Mouse (Mus musculus) left cerebral cortex, postnatal 25 days (tissue): Measurements from ENCODE around the gene Mid1. TPM values are rescaled to one million over a fixed set of nuclear protein-coding genes. Genes with fewer than 3 reads are reported as not detected.

Experiments used
- DNase-seq, 2 experiments: peaks; one replicate each; pipeline ENCODE4 v3.0.0; 2022; ENCODE audit warnings: low spot score in 2 of 2, mixed read lengths in 1 of 2
- intact Hi-C: fragments of 180-260 bp; cut with DNase I; formaldehyde crosslinking; loops from one replicate; pipeline ENCODE4 v1.15.1; 2025
- total RNA-seq, 2 experiments: library from RNA; stranded (reverse); gene quantifications; 2 replicates each; pipeline ENCODE4 v1.2.3; 2021

The Mid1 gene
- 10 to 100 TPM; 12.7 to 14.2 TPM for total RNA-seq

- intact Hi-C loops, result no loop called here
- peak in 1 of 2 experiments; percentile 2 for DNase-seq
Observed at GRCm38 (mm10) chrX:169685131-169685530, at the start of gene Mid1. Gene Mid1 (plus strand): TSS chrX:169685199.

GRCm38 (mm10) chrX:169673056-169673455 lies 11.9 kb upstream of the Mid1 start:
- DNase-seq, result no peak
- intact Hi-C loops, result no loop called here

GRCm38 (mm10) chrX:169676313-169676712 lies 8.7 kb upstream of the Mid1 start:
- peak in 1 of 2 experiments; percentile 1 for DNase-seq
- intact Hi-C loops, result no loop called here

- DNase-seq, result no peak
- intact Hi-C loops, result no loop called here
Observed at GRCm38 (mm10) chrX:169685731-169686130, 732 bp downstream of the Mid1 start.

- DNase-seq, result no peak
- intact Hi-C loops, result no loop called here
Observed at GRCm38 (mm10) chrX:169691217-169691616, 6.2 kb downstream of the Mid1 start.

GRCm38 (mm10) chrX:169691675-169692074 lies 6.7 kb downstream of the Mid1 start:
- intact Hi-C loops, result no loop called here
- DNase-seq, result no peak

GRCm38 (mm10) chrX:169692225-169692909 lies 7.4 kb downstream of the Mid1 start:
- intact Hi-C loops, result no loop called here
- DNase-seq, result no peak

GRCm38 (mm10) chrX:169704016-169704602 lies 19.1 kb downstream of the Mid1 start:
- DNase-seq, result no peak
- intact Hi-C loops, result no loop called here

- intact Hi-C loops, result no loop called here
- no peak for DNase-seq
Observed at GRCm38 (mm10) chrX:169723511-169723910, 38.5 kb downstream of the Mid1 start.

- intact Hi-C loops, result no loop called here
- no peak for DNase-seq
Observed at GRCm38 (mm10) chrX:169735387-169735969, 50.5 kb downstream of the Mid1 start.

GRCm38 (mm10) chrX:169758001-169758400 lies 73.0 kb downstream of the Mid1 start:
- intact Hi-C loops, result no loop called here
- DNase-seq, result no peak

GRCm38 (mm10) chrX:169779535-169779934 lies 94.5 kb downstream of the Mid1 start, which contains the start of gene 4933400A11Rik:
Gene 4933400A11Rik (minus strand): TSS chrX:169779635.
- intact Hi-C loops, result no loop called here
- no peak for DNase-seq

GRCm38 (mm10) chrX:169789702-169790101 lies 104.7 kb downstream of the Mid1 start:
- intact Hi-C loops, result no loop called here

GRCm38 (mm10) chrX:169792879-169793278 lies 107.9 kb downstream of the Mid1 start:
- DNase-seq, result no peak
- intact Hi-C loops, result no loop called here

More at GRCm38 (mm10) chrX:169789702-169790101, 104.7 kb downstream of the Mid1 start:
- no peak for DNase-seq

GRCm38 (mm10) chrX:169794421-169794820 lies 109.4 kb downstream of the Mid1 start:
- no peak for DNase-seq
- intact Hi-C loops, result no loop called here

- intact Hi-C loops, result loop anchor here (5.0 kb wide), 2 partner anchors 182 to 463 kb away; no protein-coding TSS in a partner anchor
Observed at GRCm38 (mm10) chrX:169794831-169795311, 109.9 kb downstream of the Mid1 start.

GRCm38 (mm10) chrX:169797148-169797547 lies 112.1 kb downstream of the Mid1 start:
- DNase-seq, result peak in 1 of 2 experiments; percentile 46
- intact Hi-C loops, result loop anchor here (5.0 kb wide), 2 partner anchors 180 to 465 kb away; no protein-coding TSS in a partner anchor

More at GRCm38 (mm10) chrX:169794831-169795311, 109.9 kb downstream of the Mid1 start:
- no peak for DNase-seq

GRCm38 (mm10) chrX:169798987-169799680 lies 114.1 kb downstream of the Mid1 start:
- peak; percentile 34 to 67 for DNase-seq
- intact Hi-C loops, result loop anchor here (5.0 kb wide), 2 partner anchors 178 to 467 kb away; no protein-coding TSS in a partner anchor

- DNase-seq, result no peak
- intact Hi-C loops, result no loop called here
Observed at GRCm38 (mm10) chrX:169800238-169800637, 115.2 kb downstream of the Mid1 start.

- intact Hi-C loops, result no loop called here
- DNase-seq, result no peak
Observed at GRCm38 (mm10) chrX:169805791-169806190, 120.8 kb downstream of the Mid1 start.
